Mouse (Mus musculus) megakaryocyte, embryonic 14.5 days (primary cell): ENCODE measurements around the gene Atp8a2. TPM values are rescaled to one million over a fixed set of nuclear protein-coding genes. Genes with fewer than 3 reads are reported as not detected.

ENCODE experiments used
- H3K27me3 ChIP-seq: replicated peaks from 2 replicates; pipeline ENCODE3; 2012; ENCODE audit warnings: inconsistent platforms
- H3K36me3 ChIP-seq: replicated peaks from 2 replicates; pipeline ENCODE3; 2012; ENCODE audit warnings: low read length, inconsistent platforms, mixed read lengths
- H3K4me1 ChIP-seq: 2 replicates; pipeline ENCODE4 v1.6.1; 2012; ENCODE audit warnings: inconsistent platforms
- H3K4me3 ChIP-seq: replicated peaks from 2 replicates; pipeline ENCODE3; 2012; ENCODE audit warnings: moderate library complexity, mild to moderate bottlenecking, inconsistent platforms
- H3K9me3 ChIP-seq: 2 replicates; pipeline ENCODE4 v1.6.1; 2012; ENCODE audit warnings: inconsistent platforms
- FLI1 ChIP-seq: IDR thresholded peaks from 2 replicates; pipeline ENCODE4 v1.6.1; 2012; ENCODE audit warnings: low read length, inconsistent platforms, mixed read lengths
- GATA1 ChIP-seq: IDR thresholded peaks from 3 replicates; pipeline ENCODE4 v1.6.1; 2012; ENCODE audit warnings: mixed read lengths, low read length, inconsistent platforms, borderline replicate concordance
- polyA plus RNA-seq: library from polyadenylated mRNA; stranded (reverse); fragments of >175 nt; gene quantifications from 2 replicates; pipeline ENCODE4 v1.2.3, GENCODE M21; 2012; ENCODE audit warnings: low replicate concordance; ENCODE audit not compliant: insufficient read depth

Gene Atp8a2
- polyA plus RNA-seq, 1 experiment, result 0.02 TPM

- TF ChIP-seq GATA1 (no peak), FLI1 (no peak)
- peaks cover 6% of the 10 kb centered on the region for H3K27me3 ChIP-seq
- H3K4me1 ChIP-seq, result no peaks in the 10 kb centered on the region
- no peaks in the 10 kb centered on the region for H3K36me3 ChIP-seq
- no peaks in the 10 kb centered on the region for H3K9me3 ChIP-seq
- no peak overlapping the region for H3K4me3 ChIP-seq
Measured at GRCm38 (mm10) chr14:59674556-59674955, 522.4 kb downstream of the Atp8a2 start.

DNA sequence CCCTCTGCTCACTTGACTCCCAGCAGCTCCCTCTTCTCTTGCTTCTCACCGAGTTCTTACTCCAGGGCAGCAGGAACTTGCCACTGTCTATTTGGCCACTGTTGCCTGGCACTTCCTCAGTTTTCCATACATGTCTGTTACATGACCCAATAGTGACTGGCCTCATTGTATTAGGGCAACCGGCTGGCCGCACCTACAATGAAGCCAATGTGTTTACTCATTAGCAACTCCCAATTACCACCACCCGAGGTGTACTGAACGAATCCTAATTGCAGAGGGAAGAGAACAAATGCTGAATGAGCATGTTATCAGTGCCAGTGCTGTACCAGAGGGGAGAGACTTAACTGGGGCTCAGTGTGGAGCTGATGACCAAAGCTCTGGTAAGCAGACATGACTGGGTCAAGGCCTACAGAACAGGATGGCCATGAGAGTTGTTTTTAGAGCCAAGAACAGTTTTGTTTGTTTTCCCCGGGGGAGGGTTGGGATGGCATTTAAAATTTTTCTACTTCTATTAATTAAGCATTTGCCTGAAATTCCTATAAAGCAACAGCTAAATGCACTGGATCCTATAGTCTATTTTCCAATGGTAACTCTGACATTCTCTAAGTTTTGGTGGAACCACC lies 524.0 kb downstream of the Atp8a2 start:
- Histone ChIP-seq H3K36me3 (no peaks in the 10 kb centered on the region), H3K4me3 (no peak overlapping the region), H3K27me3 (peaks cover 6% of the 10 kb centered on the region), H3K4me1 (no peaks in the 10 kb centered on the region), H3K9me3 (no peaks in the 10 kb centered on the region)
- TF ChIP-seq FLI1 (no peak), GATA1 (no peak)

DNA sequence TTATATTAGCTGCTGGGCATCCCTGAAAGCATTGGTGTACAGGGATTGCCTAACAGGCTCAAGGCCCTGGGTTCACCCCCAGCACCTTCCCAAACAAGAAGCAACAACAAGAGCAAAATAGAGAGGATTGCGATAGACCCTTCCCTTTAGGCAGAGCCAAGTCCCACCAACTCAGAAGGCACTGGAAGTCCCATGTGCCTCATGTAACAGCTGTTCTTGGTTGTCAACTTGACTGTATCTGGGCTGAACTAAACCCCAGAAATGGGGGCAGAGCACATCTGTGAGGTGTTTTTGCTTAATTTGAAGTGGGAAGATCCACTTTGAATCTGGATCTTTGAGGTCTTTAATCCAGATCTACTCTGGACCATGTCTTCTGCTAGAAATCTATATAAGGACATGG lies 539.9 kb downstream of the Atp8a2 start:
- Histone ChIP-seq H3K36me3 (no peaks in the 10 kb centered on the region), H3K9me3 (0 out of 2 replicates have a peak, but pooled peaks cover 8% of the 10 kb centered on the region), H3K27me3 (peaks cover 4% of the 10 kb centered on the region), H3K4me3 (no peak overlapping the region), H3K4me1 (no peaks in the 10 kb centered on the region)
- TF ChIP-seq GATA1 (no peak), FLI1 (no peak)

- H3K36me3 ChIP-seq, result no peaks in the 10 kb centered on the region
- no peak overlapping the region for H3K4me3 ChIP-seq
- H3K4me1 ChIP-seq, result no peaks in the 10 kb centered on the region
- 0 out of 2 replicates have a peak, but pooled peaks cover 8% of the 10 kb centered on the region for H3K9me3 ChIP-seq
- no peak for TF ChIP-seq GATA1
- no peak for TF ChIP-seq FLI1
- H3K27me3 ChIP-seq, result peaks cover 4% of the 10 kb centered on the region
Measured at GRCm38 (mm10) chr14:59656591-59656990, 540.4 kb downstream of the Atp8a2 start.

- H3K4me3 ChIP-seq, result no peak overlapping the region
- H3K36me3 ChIP-seq, result no peaks in the 10 kb centered on the region
- no peaks in the 10 kb centered on the region for H3K9me3 ChIP-seq
- TF ChIP-seq FLI1 (no peak), GATA1 (no peak)
- peaks cover 9% of the 10 kb centered on the region for H3K27me3 ChIP-seq
- H3K4me1 ChIP-seq, result peaks cover 15% of the 10 kb centered on the region
Measured at GRCm38 (mm10) chr14:59649337-59649736, 547.6 kb downstream of the Atp8a2 start.

GRCm38 (mm10) chr14:59648611-59649010 lies 548.4 kb downstream of the Atp8a2 start:
- no peak overlapping the region for H3K4me3 ChIP-seq
- H3K9me3 ChIP-seq, result no peaks in the 10 kb centered on the region
- no peaks in the 10 kb centered on the region for H3K36me3 ChIP-seq
- TF ChIP-seq GATA1 (no peak), FLI1 (no peak)
- H3K27me3 ChIP-seq, result peaks cover 12% of the 10 kb centered on the region
- H3K4me1 ChIP-seq, result peaks cover 22% of the 10 kb centered on the region

DNA sequence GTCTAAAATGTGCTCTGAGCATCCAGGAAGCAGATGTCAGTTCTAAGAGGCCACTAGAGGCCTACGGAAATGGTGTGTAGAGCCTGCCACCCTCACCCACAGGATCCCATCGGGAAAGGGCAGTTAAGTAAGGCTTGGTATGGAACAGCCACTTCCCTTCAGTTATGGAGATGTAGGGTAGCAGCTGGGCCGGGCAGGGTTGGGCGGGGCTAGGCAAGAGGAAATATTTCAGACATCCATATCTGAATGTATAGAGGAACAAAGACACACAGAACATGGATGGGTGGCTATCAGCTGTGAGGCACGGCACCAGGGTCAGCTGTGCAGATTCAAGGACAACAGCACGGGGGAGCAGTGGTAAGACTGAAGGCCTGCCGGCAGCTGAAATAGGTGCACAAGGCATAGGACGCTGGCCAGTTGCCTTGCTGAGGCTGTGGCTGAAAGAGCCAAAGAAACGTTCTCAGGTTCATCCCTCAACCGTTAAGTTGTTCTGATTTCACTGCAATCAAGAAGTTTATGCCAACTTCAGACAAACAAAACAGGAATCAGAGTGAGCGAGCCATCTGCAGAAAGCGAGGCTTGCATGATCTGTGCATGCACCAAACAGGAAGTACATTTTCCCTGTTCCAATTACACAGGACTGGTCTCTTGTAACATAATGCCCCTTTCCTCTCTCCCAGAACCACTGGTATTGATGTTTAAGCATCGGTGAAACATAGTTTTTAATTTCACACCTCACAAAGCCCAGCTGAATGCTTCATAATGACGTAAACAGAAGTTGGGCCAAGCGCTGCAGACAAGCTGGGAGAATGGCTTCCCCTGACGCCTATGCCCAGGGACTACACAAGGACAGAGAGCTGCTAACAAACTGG lies 549.9 kb downstream of the Atp8a2 start:
- H3K27me3 ChIP-seq, result peaks cover 17% of the 10 kb centered on the region
- H3K4me3 ChIP-seq, result peak overlapping the region; percentile 53
- H3K36me3 ChIP-seq, result no peaks in the 10 kb centered on the region
- TF ChIP-seq GATA1 (no peak), FLI1 (no peak)
- H3K4me1 ChIP-seq, result peaks cover 38% of the 10 kb centered on the region
- H3K9me3 ChIP-seq, result no peaks in the 10 kb centered on the region

GRCm38 (mm10) chr14:59644896-59645295 lies 552.1 kb downstream of the Atp8a2 start:
- TF ChIP-seq FLI1, result no peak
- TF ChIP-seq GATA1, result no peak
- H3K4me1 ChIP-seq, result peaks cover 45% of the 10 kb centered on the region
- no peak overlapping the region for H3K4me3 ChIP-seq
- H3K36me3 ChIP-seq, result no peaks in the 10 kb centered on the region
- no peaks in the 10 kb centered on the region for H3K9me3 ChIP-seq
- peaks cover 20% of the 10 kb centered on the region for H3K27me3 ChIP-seq

- Histone ChIP-seq H3K4me3 (no peak overlapping the region), H3K27me3 (peaks cover 20% of the 10 kb centered on the region), H3K4me1 (peaks cover 45% of the 10 kb centered on the region), H3K9me3 (no peaks in the 10 kb centered on the region), H3K36me3 (no peaks in the 10 kb centered on the region)
- TF ChIP-seq FLI1, result no peak
- no peak for TF ChIP-seq GATA1
Measured at GRCm38 (mm10) chr14:59644166-59644565, 552.8 kb downstream of the Atp8a2 start.

DNA sequence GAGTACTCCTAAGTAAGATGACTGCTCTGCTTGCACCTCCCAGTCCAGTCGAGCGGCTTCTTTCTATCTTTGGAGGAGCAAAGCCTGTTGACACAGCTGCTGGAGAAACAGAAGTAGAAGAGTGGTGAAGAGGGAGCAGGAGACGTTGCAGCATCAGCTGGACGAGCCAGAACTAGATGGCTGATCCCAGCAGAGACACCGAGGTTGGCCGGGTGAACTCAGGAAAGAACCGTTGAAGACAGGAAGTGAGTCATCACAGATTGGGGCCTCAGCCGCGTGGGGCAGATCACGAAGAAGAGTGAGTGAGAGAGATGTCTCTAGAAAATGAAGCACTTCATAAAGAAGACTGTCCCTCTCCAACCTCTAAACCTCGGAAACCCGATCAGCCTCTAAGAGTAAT lies 553.4 kb downstream of the Atp8a2 start:
- TF ChIP-seq FLI1 (no peak), GATA1 (no peak)

More for the DNA sequence above, 553.4 kb downstream of the Atp8a2 start:
- Histone ChIP-seq H3K4me1 (peaks cover 45% of the 10 kb centered on the region), H3K36me3 (no peaks in the 10 kb centered on the region), H3K9me3 (no peaks in the 10 kb centered on the region), H3K27me3 (peaks cover 23% of the 10 kb centered on the region), H3K4me3 (peak overlapping the region; percentile 76)
